ENCODE assay signal across 9 mouse cellular contexts in genomic region chr9:58196610-58197567, GRCm38 (mm10). TPM values are rescaled to one million over a fixed set of nuclear protein-coding genes. Genes with fewer than 3 reads are reported as not detected.
DNase-seq lines count a peak whose midpoint lies in the region; ATAC-seq and TF ChIP-seq lines count a peak whose summit lies in the region.
"Had no signal": no experiment of that assay in that cellular context is flagged by ENCODE, and none has a peak within 500 bp of the region (broad histone marks: within the 10 kb centered on the region; RNA-seq: fewer than 3 reads in every experiment).

No protein-coding gene starts in this region.

- no peak overlapping the region; the same call in 1 of the 2 replicates for H3K9ac ChIP-seq in heart, embryonic 12.5 days
- H3K9ac ChIP-seq in ES-E14 (ENCODE audit: insufficient read depth, low read depth, low read length, poor library complexity, severe bottlenecking) = peak overlapping the region; percentile 23; the same call in 1 of the 2 replicates
- H3K9ac ChIP-seq in forebrain, embryonic 14.5 days (ENCODE audit: low read length) = peak overlapping the region; percentile 82

- H3K4me2 ChIP-seq in heart, embryonic 12.5 days = peak overlapping the region; percentile 70
- H3K4me2 ChIP-seq in forebrain, embryonic 14.5 days (ENCODE audit: low read length) = peak overlapping the region; percentile 53

- no peaks in the 10 kb centered on the region for H3K9me3 ChIP-seq in heart, embryonic 12.5 days (replicated peaks)
- no peaks in the 10 kb centered on the region for H3K9me3 ChIP-seq in ES-E14 (ENCODE audit: control insufficient read depth, insufficient read depth, low read depth, low read length)
- no peaks in the 10 kb centered on the region for H3K9me3 ChIP-seq in forebrain, embryonic 14.5 days (replicated peaks; ENCODE audit: control insufficient read depth, low read length)
- H3K9me3 ChIP-seq in midbrain, embryonic 10.5 days (replicated peaks) = no peaks in the 10 kb centered on the region

- in situ Hi-C loops in ES-E14 (cut with MboI; ENCODE audit: low sequenced_read_pairs in 2 of 2, unreplicated experiment in 2 of 2) = no loop called here

- peak overlapping the region; percentile 38 for H3K4me3 ChIP-seq in heart, embryonic 12.5 days
- H3K4me3 ChIP-seq in ES-E14 (ENCODE audit: insufficient read depth in 1 of 2, low read depth in 1 of 2, low read length in 2 of 2, poor library complexity in 1 of 2, severe bottlenecking in 1 of 2) = peak overlapping the region; percentile 33 to 52
- H3K4me3 ChIP-seq in forebrain, embryonic 14.5 days (ENCODE audit: low read depth, low read length) = peak overlapping the region; percentile 45
- peak overlapping the region; percentile 53 for H3K4me3 ChIP-seq in midbrain, embryonic 10.5 days

- H3K4me1 ChIP-seq in heart, embryonic 12.5 days (replicated peaks) = peaks cover 48% of the 10 kb centered on the region
- H3K4me1 ChIP-seq in ES-E14 (ENCODE audit: control insufficient read depth in 2 of 2, insufficient read depth in 2 of 2, low read length in 2 of 2, poor library complexity in 1 of 2) = peaks cover 6 to 40% of the 10 kb centered on the region in 2 experiments; a peak in 2 of 4 replicates
- peaks cover 18% of the 10 kb centered on the region for H3K4me1 ChIP-seq in forebrain, embryonic 14.5 days (ENCODE audit: control insufficient read depth, insufficient read depth, low read length)
- peaks cover 63% of the 10 kb centered on the region for H3K4me1 ChIP-seq in midbrain, embryonic 10.5 days

- H3K27me3 ChIP-seq in heart, embryonic 12.5 days (replicated peaks) = peaks cover 91% of the 10 kb centered on the region
- peaks cover 48% of the 10 kb centered on the region for H3K27me3 ChIP-seq in forebrain, embryonic 14.5 days (replicated peaks; ENCODE audit: control insufficient read depth, insufficient read depth, low read length)
- H3K27me3 ChIP-seq in midbrain, embryonic 10.5 days (ENCODE audit: low read depth, poor library complexity, severe bottlenecking) = peaks cover 90% of the 10 kb centered on the region

- no peak for DNase-seq in heart, adult 18-20 months
- DNase-seq in ES-E14 (ENCODE audit: low read depth, low spot score) = no peak
- no peak for DNase-seq in forebrain, embryonic 14.5 days (ENCODE audit: low spot score)
- peak; percentile 23 for DNase-seq in midbrain, embryonic 10.5 days (ENCODE audit: low spot score)
- DNase-seq in yolk sac, embryonic 10.5 days (ENCODE audit: low spot score) = no peak

- no peak overlapping the region for H3K27ac ChIP-seq in heart, embryonic 12.5 days (ENCODE audit: poor library complexity, severe bottlenecking)
- no peak overlapping the region for H3K27ac ChIP-seq in ES-E14 (ENCODE audit: insufficient read depth, low read depth, low read length, poor library complexity, severe bottlenecking)
- peak overlapping the region; percentile 96 for H3K27ac ChIP-seq in forebrain, embryonic 14.5 days (ENCODE audit: low read depth, low read length)
- peak overlapping the region; percentile 61 for H3K27ac ChIP-seq in midbrain, embryonic 10.5 days (replicated peaks)

- ATAC-seq in heart, embryonic 12.5 days (ENCODE audit: insufficient number of reproducible peaks, low FRiP score) = no peak
- ATAC-seq in forebrain, embryonic 14.5 days = no peak
- no peak for ATAC-seq in erythroid progenitor cell, adult 5-6 weeks (replicated peaks; ENCODE audit: low FRiP score, poor library complexity, severe bottlenecking)
- ATAC-seq in megakaryocyte, adult 5-6 weeks (ENCODE audit: poor library complexity, severe bottlenecking) = no peak

- H3K36me3 ChIP-seq in heart, embryonic 12.5 days = no peaks in the 10 kb centered on the region
- no peaks in the 10 kb centered on the region for H3K36me3 ChIP-seq in ES-E14 (ENCODE audit: control insufficient read depth, insufficient read depth, low read length, poor library complexity, severe bottlenecking)
- H3K36me3 ChIP-seq in forebrain, embryonic 14.5 days (ENCODE audit: control insufficient read depth, insufficient read depth, low read length) = peaks cover 29% of the 10 kb centered on the region
- no peaks in the 10 kb centered on the region for H3K36me3 ChIP-seq in midbrain, embryonic 10.5 days
- H3K36me3 ChIP-seq: G1E had no signal

- WGBS in heart, embryonic 12.5 days = 4% methylated on average over 46 of the region's 46 CpGs
- 8% methylated on average over 46 of the region's 46 CpGs for WGBS in forebrain, embryonic 14.5 days
- 1% methylated on average over 46 of the region's 46 CpGs for WGBS in midbrain, embryonic 10.5 days

TF ChIP-seq in ES-E14, 5 proteins besides CTCF, POLR2A, EP300 and RAD21:
- TF ChIP-seq HCFC1 (IDR thresholded peaks at IDR 0.05; ENCODE audit: borderline replicate concordance, insufficient read depth, low read length) (no peak), CHD2 (IDR thresholded peaks at IDR 0.05; ENCODE audit: low read depth, low read length) (no peak), ZNF384 (IDR thresholded peaks at IDR 0.05; ENCODE audit: low read depth, low read length) (no peak), MAFK (IDR thresholded peaks at IDR 0.05; ENCODE audit: insufficient read depth, low read depth, low read length) (no peak), ZC3H11A (IDR thresholded peaks at IDR 0.05; ENCODE audit: borderline replicate concordance, low read depth, low read length) (no peak)
TF ChIP-seq in ES-E14: peak in this region for 0.

RNA-seq across cellular contexts. Expression of gene Islr, which starts 7.2 kb away (rescaled TPM):
- polyA plus RNA-seq in heart, embryonic 12.5 days (2016; fragmentation: Nextera tagmentation; extraction: Ambion mirVana) = 8.5 and 8.6 TPM in 2 replicates
- total RNA-seq in heart, adult 18-20 months (2021) = 10 to 100 TPM; 19.2 to 19.8 TPM
- total RNA-seq in ES-E14 (2012; rRNA removed) = 0.22 and 0.26 TPM in 2 replicates
- polyA plus RNA-seq in forebrain, embryonic 14.5 days (2014; fragmentation: Nextera tagmentation; extraction: Ambion mirVana) = 13.5 and 20.1 TPM in 2 replicates
- polyA plus RNA-seq in midbrain, embryonic 10.5 days (2016; fragmentation: Nextera tagmentation; extraction: Ambion mirVana) = 7.4 and 15.4 TPM in 2 replicates
- 0.72 TPM in 1 of 2 replicates, not detected in the other for total RNA-seq in erythroid progenitor cell, adult 5-6 weeks (2015; ENCODE audit: low replicate concordance)
- 0.26 and 0.30 TPM in 2 replicates for total RNA-seq in erythroid progenitor cell, adult 5-6 weeks (2017; ENCODE audit: low replicate concordance)
- total RNA-seq in megakaryocyte, adult 5-6 weeks (2015) = 0.16 and 0.33 TPM in 2 replicates
- not detected in 2 replicates for total RNA-seq in megakaryocyte, adult 5-6 weeks (2017)
- polyA plus RNA-seq: G1E had no signal

RNA-seq across cellular contexts. Expression of gene Islr2, which starts 7.2 kb away (rescaled TPM):
- 0.05 TPM in 1 of 2 replicates, not detected in the other for polyA plus RNA-seq in heart, embryonic 12.5 days (2016; fragmentation: Nextera tagmentation; extraction: Ambion mirVana)
- 1 to 10 TPM in 1 of 2 experiments, under 1 TPM in 1; 0.42 to 1.7 TPM for total RNA-seq in heart, adult 18-20 months (2021)
- 7.8 and 12.8 TPM in 2 replicates for total RNA-seq in ES-E14 (2012; rRNA removed)
- polyA plus RNA-seq in forebrain, embryonic 14.5 days (2014; fragmentation: Nextera tagmentation; extraction: Ambion mirVana) = 118 and 123 TPM in 2 replicates
- polyA plus RNA-seq in midbrain, embryonic 10.5 days (2016; fragmentation: Nextera tagmentation; extraction: Ambion mirVana) = 5.2 and 8.1 TPM in 2 replicates
- 0.42 TPM in 1 of 2 replicates, not detected in the other for total RNA-seq in erythroid progenitor cell, adult 5-6 weeks (2015; ENCODE audit: low replicate concordance)
- total RNA-seq in erythroid progenitor cell, adult 5-6 weeks (2017; ENCODE audit: low replicate concordance) = 0.23 TPM in 1 of 2 replicates, not detected in the other
- not detected in 2 replicates for total RNA-seq in megakaryocyte, adult 5-6 weeks (2015)
- not detected in 2 replicates for total RNA-seq in megakaryocyte, adult 5-6 weeks (2017)

RNA-seq across cellular contexts. Expression of gene Pml, which starts 52.7 kb away (rescaled TPM):
- 15.2 and 15.5 TPM in 2 replicates for polyA plus RNA-seq in heart, embryonic 12.5 days (2016; fragmentation: Nextera tagmentation; extraction: Ambion mirVana)
- total RNA-seq in heart, adult 18-20 months (2021) = 1 to 10 TPM; 8.1 to 8.8 TPM
- 72.6 and 112 TPM in 2 replicates for total RNA-seq in ES-E14 (2012; rRNA removed)
- polyA plus RNA-seq in forebrain, embryonic 14.5 days (2014; fragmentation: Nextera tagmentation; extraction: Ambion mirVana) = 5.3 and 6.0 TPM in 2 replicates
- 13.4 and 14.1 TPM in 2 replicates for polyA plus RNA-seq in midbrain, embryonic 10.5 days (2016; fragmentation: Nextera tagmentation; extraction: Ambion mirVana)
- 226 and 252 TPM in 2 replicates for total RNA-seq in erythroid progenitor cell, adult 5-6 weeks (2015; ENCODE audit: low replicate concordance)
- 113 and 157 TPM in 2 replicates for total RNA-seq in erythroid progenitor cell, adult 5-6 weeks (2017; ENCODE audit: low replicate concordance)
- 37.7 and 41.3 TPM in 2 replicates for total RNA-seq in megakaryocyte, adult 5-6 weeks (2015)
- total RNA-seq in megakaryocyte, adult 5-6 weeks (2017) = 15.5 and 17.4 TPM in 2 replicates

RNA-seq across cellular contexts. Expression of gene Stoml1, which starts 56.1 kb away (rescaled TPM):
- polyA plus RNA-seq in heart, embryonic 12.5 days (2016; fragmentation: Nextera tagmentation; extraction: Ambion mirVana) = 24.0 and 24.7 TPM in 2 replicates
- total RNA-seq in heart, adult 18-20 months (2021) = 10 to 100 TPM; 10.2 to 10.5 TPM
- total RNA-seq in ES-E14 (2012; rRNA removed) = 51.7 and 95.7 TPM in 2 replicates
- 75.1 and 81.1 TPM in 2 replicates for polyA plus RNA-seq in forebrain, embryonic 14.5 days (2014; fragmentation: Nextera tagmentation; extraction: Ambion mirVana)
- 32.2 and 39.9 TPM in 2 replicates for polyA plus RNA-seq in midbrain, embryonic 10.5 days (2016; fragmentation: Nextera tagmentation; extraction: Ambion mirVana)
- total RNA-seq in erythroid progenitor cell, adult 5-6 weeks (2015; ENCODE audit: low replicate concordance) = 5.0 TPM in 1 of 2 replicates, not detected in the other
- total RNA-seq in erythroid progenitor cell, adult 5-6 weeks (2017; ENCODE audit: low replicate concordance) = 1.9 and 3.2 TPM in 2 replicates
- 5.8 and 6.1 TPM in 2 replicates for total RNA-seq in megakaryocyte, adult 5-6 weeks (2015)
- 9.4 and 11.9 TPM in 2 replicates for total RNA-seq in megakaryocyte, adult 5-6 weeks (2017)

Comparison
In these comparisons a context has a peak if more than half of its experiments do, and no peak if none do; other contexts are left out.
1. H3K27ac ChIP-seq: peak in forebrain, embryonic 14.5 days (single experiment) and midbrain, embryonic 10.5 days (single experiment); none in heart, embryonic 12.5 days (single experiment) and ES-E14 (single experiment).
2. RNA of gene Islr, which starts 7.2 kb away (total RNA-seq): 19.2 to 19.8 TPM in heart, adult 18-20 months; 0.16 to 0.33 TPM in megakaryocyte, adult 5-6 weeks, 0.26 to 0.72 TPM in erythroid progenitor cell, adult 5-6 weeks and 0.22 to 0.26 TPM in ES-E14; every median in the first group is over 10 times any median in the second.
3. Peak in every context shown above with its lines, with median percentiles within 50 percentile points of each other: H3K4me3 ChIP-seq.